Mouse (Mus musculus) embryonic facial prominence, embryonic 11.5 days (tissue): ENCODE results near the gene B430305J03Rik. TPM values are rescaled to one million over a fixed set of nuclear protein-coding genes. Genes with fewer than 3 reads are reported as not detected.

Source experiments
- ATAC-seq: fragments of 200-750 bp; cut with Nextera tagmentation; replicated peaks from 2 replicates; pipeline ENCODE4 v1.8.0; 2017; ENCODE audit warnings: low read depth; ENCODE audit not compliant: insufficient number of reproducible peaks, low FRiP score, low TSS enrichment
- DNase-seq: peaks from one replicate; pipeline ENCODE4 v3.0.0-alpha.2; 2015; ENCODE audit warnings: low spot score
- H3K27ac ChIP-seq: fragments of 300-500 bp; sonication (generic); replicated peaks from 2 replicates; pipeline ENCODE4 v1.5.1; 2014; ENCODE audit warnings: mild to moderate bottlenecking, low read depth, low read length, control low read depth
- H3K27me3 ChIP-seq: fragments of 300-500 bp; sonication (generic); 2 replicates; pipeline ENCODE4 v1.6.1; 2014; ENCODE audit warnings: mild to moderate bottlenecking, low read length, moderate library complexity, mixed read lengths; ENCODE audit not compliant: control insufficient read depth, insufficient read depth
- H3K36me3 ChIP-seq: fragments of 300-500 bp; sonication (generic); replicated peaks from 2 replicates; pipeline ENCODE4 v1.6.1; 2014; ENCODE audit warnings: low read depth, mild to moderate bottlenecking, low read length, moderate library complexity, mixed read lengths; ENCODE audit not compliant: control insufficient read depth, insufficient read depth
- H3K4me1 ChIP-seq: fragments of 300-500 bp; sonication (generic); 2 replicates; pipeline ENCODE4 v1.6.1; 2014; ENCODE audit warnings: low read length, mixed read lengths; ENCODE audit not compliant: control insufficient read depth, insufficient read depth
- H3K4me2 ChIP-seq: fragments of 300-500 bp; sonication (generic); 2 replicates; pipeline ENCODE4 v1.6.1; 2014; ENCODE audit warnings: low read depth, mild to moderate bottlenecking, control low read depth, low read length, moderate library complexity
- H3K4me3 ChIP-seq: fragments of 300-500 bp; sonication (generic); 2 replicates; pipeline ENCODE4 v1.5.1; 2014; ENCODE audit warnings: low read depth, low read length, control low read depth
- H3K9ac ChIP-seq: fragments of 300-500 bp; sonication (generic); replicated peaks from 2 replicates; pipeline ENCODE4 v1.6.1; 2014; ENCODE audit warnings: mild to moderate bottlenecking, control low read depth, low read length
- H3K9me3 ChIP-seq: fragments of 300-500 bp; sonication (generic); replicated peaks from 2 replicates; pipeline ENCODE4 v1.6.1; 2016; ENCODE audit warnings: mild to moderate bottlenecking, low read length, inconsistent platforms, mixed read lengths; ENCODE audit not compliant: control insufficient read depth
- WGBS: fragments of 180-500 bp; shearing (Covaris S2); extraction: QIAGEN DNeasy Blood & Tissue Kit; methylation state at CpG from one replicate; pipeline ENCODE4 v1.1.7; 2014; 5-methylcytosine and 5-hydroxymethylcytosine counted together
- polyA plus RNA-seq: library from polyadenylated mRNA; unstranded; fragments of >200 nt; fragmentation: Nextera tagmentation; extraction: Ambion mirVana; gene quantifications from 2 replicates; pipeline ENCODE4 v1.2.1, GENCODE M21; 2014

B430305J03Rik gene
- polyA plus RNA-seq, 1 experiment from 2014 or later, result not detected

DNA sequence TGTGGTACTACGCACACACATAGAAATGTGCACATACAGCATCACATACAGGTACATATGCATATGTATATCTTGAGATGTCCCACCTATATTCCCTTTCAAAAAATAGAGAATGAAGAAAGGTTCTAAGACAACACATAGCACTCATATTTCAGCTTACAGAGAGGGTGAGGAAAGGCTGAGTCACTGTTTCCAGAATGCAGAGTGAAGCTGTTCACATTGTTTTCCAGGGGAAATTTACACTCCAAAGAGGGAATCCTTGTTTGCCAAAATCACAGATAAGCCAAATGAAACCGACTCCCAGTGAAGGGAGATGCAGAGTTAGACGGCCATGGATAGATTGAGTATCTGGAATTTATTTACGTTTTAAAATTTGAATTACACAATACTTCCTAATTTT lies 25.8 kb upstream of the B430305J03Rik start:
- no peak overlapping the region for H3K9ac ChIP-seq
- no peaks in the 10 kb centered on the region for H3K36me3 ChIP-seq
- WGBS, result 83% methylated on average over 4 of the region's 4 CpGs
- H3K27ac ChIP-seq, result no peak overlapping the region
- H3K4me2 ChIP-seq, result no peak overlapping the region
- ATAC-seq, result no peak
- no peaks in the 10 kb centered on the region for H3K27me3 ChIP-seq
- H3K4me3 ChIP-seq, result no peak overlapping the region
- H3K9me3 ChIP-seq, result no peaks in the 10 kb centered on the region
- DNase-seq, result no peak
- no peaks in the 10 kb centered on the region for H3K4me1 ChIP-seq

DNA sequence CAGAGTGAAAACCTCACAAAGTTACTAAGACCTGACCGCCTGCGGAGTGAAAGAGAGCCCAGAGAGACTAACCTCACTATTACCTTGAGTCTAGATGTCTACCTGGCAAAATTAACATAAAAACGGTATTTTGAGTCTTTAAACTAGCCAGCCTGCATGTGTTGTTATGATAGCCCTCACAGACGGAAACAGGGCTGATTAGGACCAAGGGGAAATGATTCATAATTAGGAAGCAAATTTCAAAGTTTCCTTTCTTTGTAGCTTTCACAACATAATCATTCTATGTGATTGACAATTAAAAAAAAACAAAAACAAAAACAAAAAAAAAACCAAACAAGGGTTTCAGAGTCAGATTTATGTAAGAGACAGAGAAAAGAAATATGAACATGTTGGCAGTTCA lies 20.6 kb upstream of the B430305J03Rik start:
- H3K27ac ChIP-seq, result no peak overlapping the region
- H3K4me1 ChIP-seq, result no peaks in the 10 kb centered on the region
- H3K27me3 ChIP-seq, result no peaks in the 10 kb centered on the region
- H3K36me3 ChIP-seq, result no peaks in the 10 kb centered on the region
- no peak overlapping the region for H3K4me3 ChIP-seq
- no peak overlapping the region for H3K4me2 ChIP-seq
- no peak overlapping the region for H3K9ac ChIP-seq
- no peaks in the 10 kb centered on the region for H3K9me3 ChIP-seq
- DNase-seq (no peak), ATAC-seq (no peak)
- 68% methylated on average over 4 of the region's 4 CpGs for WGBS

DNA sequence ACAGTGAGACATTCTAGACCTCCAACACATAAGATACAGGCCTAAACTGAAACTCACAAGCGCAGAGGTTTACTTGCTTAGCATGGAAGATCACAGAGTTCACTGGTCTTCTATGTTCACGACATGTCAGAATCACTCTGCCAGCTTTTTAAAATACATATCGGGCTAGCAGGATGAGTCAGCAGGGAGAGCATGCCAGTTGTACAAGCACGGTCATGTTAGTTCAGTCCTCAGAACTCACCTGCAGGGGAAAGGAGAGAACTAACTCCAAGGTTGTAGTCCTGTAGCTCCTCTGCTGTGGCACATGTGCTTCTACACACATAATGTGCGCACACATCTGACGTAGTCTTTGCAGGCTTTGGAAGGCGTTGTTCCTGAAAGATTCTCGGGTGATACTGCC lies 10.2 kb upstream of the B430305J03Rik start:
- H3K4me3 ChIP-seq, result no peak overlapping the region
- ATAC-seq (no peak), DNase-seq (no peak)
- H3K4me1 ChIP-seq, result no peaks in the 10 kb centered on the region
- no peak overlapping the region for H3K27ac ChIP-seq
- H3K9me3 ChIP-seq, result no peaks in the 10 kb centered on the region
- H3K4me2 ChIP-seq, result no peak overlapping the region
- no peak overlapping the region for H3K9ac ChIP-seq
- WGBS, result 96% methylated on average over 8 of the region's 8 CpGs
- H3K27me3 ChIP-seq, result no peaks in the 10 kb centered on the region
- H3K36me3 ChIP-seq, result no peaks in the 10 kb centered on the region

GRCm38 (mm10) chr3:61368446-61368845 lies 2.7 kb upstream of the B430305J03Rik start:
- no peaks in the 10 kb centered on the region for H3K27me3 ChIP-seq
- no peak overlapping the region for H3K27ac ChIP-seq
- no peaks in the 10 kb centered on the region for H3K36me3 ChIP-seq
- H3K4me1 ChIP-seq, result no peaks in the 10 kb centered on the region
- no peak overlapping the region for H3K9ac ChIP-seq
- no peak for ATAC-seq
- WGBS, result 94% methylated on average over 1 of the region's 1 CpGs
- DNase-seq, result no peak
- H3K4me2 ChIP-seq, result no peak overlapping the region
- H3K4me3 ChIP-seq, result no peak overlapping the region
- no peaks in the 10 kb centered on the region for H3K9me3 ChIP-seq

DNA sequence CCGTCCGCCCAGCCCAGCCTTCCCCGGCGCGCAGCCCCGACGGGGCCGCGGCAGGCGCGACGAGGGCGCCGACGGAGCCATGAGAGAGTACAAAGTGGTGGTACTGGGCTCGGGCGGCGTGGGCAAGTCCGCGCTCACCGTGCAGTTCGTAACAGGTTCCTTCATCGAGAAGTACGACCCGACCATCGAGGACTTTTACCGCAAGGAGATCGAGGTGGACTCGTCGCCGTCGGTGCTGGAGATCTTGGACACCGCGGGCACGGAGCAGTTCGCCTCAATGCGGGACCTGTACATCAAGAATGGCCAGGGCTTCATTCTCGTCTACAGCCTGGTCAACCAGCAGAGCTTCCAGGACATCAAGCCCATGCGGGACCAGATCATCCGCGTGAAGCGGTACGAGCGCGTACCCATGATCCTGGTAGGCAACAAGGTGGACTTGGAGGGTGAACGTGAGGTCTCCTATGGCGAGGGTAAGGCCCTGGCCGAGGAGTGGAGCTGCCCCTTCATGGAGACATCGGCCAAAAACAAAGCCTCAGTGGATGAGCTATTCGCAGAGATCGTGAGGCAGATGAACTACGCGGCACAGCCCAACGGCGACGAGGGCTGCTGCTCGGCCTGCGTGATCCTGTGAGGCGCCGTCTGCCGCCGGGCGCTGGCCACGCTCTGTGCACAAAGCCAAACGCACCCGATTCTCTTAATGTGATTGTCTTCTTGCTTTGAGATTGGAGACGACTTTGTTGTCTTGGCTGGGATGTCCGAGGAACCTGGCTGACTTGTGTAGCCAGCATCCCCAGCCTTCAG lies 573 bp downstream of the B430305J03Rik start:
- Histone ChIP-seq H3K27ac (peak overlapping the region; percentile 72; the same call in 1 of the 2 replicates), H3K4me2 (peak overlapping the region; percentile 70), H3K4me1 (no peaks in the 10 kb centered on the region), H3K36me3 (no peaks in the 10 kb centered on the region), H3K9ac (peak overlapping the region; percentile 85), H3K4me3 (peak overlapping the region; percentile 82), H3K9me3 (no peaks in the 10 kb centered on the region), H3K27me3 (no peaks in the 10 kb centered on the region)
- DNase-seq (peak; percentile 46), ATAC-seq (no peak)
- under 1% methylated on average over 68 of the region's 68 CpGs for whole genome bisulfite sequencing

DNA sequence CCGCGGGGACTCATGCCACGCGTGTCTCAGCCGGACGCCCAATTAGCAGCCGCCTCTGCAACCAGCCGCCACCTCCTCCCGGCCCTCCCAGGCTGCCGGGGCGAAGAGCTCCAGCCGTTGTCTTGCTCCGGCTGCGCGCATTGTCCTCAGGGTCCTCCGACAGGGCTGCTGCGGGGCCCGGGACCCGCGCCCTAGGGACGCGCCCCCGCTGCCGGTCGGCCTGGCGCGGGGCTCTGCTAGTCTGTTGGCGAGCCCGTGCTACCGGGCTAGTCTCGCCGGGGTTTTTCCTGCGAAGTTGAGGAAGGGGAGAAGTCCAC lies 1.1 kb downstream of the B430305J03Rik start:
- Histone ChIP-seq H3K4me3 (peak overlapping the region; percentile 82), H3K9me3 (no peaks in the 10 kb centered on the region), H3K4me2 (peak overlapping the region; percentile 70), H3K36me3 (no peaks in the 10 kb centered on the region), H3K27me3 (no peaks in the 10 kb centered on the region), H3K27ac (peak overlapping the region; percentile 72; the same call in 1 of the 2 replicates), H3K4me1 (no peaks in the 10 kb centered on the region), H3K9ac (peak overlapping the region; percentile 85)
- DNase-seq, result no peak
- WGBS, result 0% methylated on average over 30 of the region's 33 CpGs
- ATAC-seq, result peak; percentile 24; the same call in 1 of the 2 replicates

- peak overlapping the region; percentile 70 for H3K4me2 ChIP-seq
- peak overlapping the region; percentile 72 for H3K27ac ChIP-seq
- H3K4me1 ChIP-seq, result no peaks in the 10 kb centered on the region
- DNase-seq, result peak; percentile 94
- H3K27me3 ChIP-seq, result no peaks in the 10 kb centered on the region
- H3K9ac ChIP-seq, result peak overlapping the region; percentile 85
- under 1% methylated on average over 37 of the region's 51 CpGs for WGBS
- H3K4me3 ChIP-seq, result peak overlapping the region; percentile 82
- H3K9me3 ChIP-seq, result no peaks in the 10 kb centered on the region
- ATAC-seq, result peak; percentile 87
- H3K36me3 ChIP-seq, result no peaks in the 10 kb centered on the region
Observed at GRCm38 (mm10) chr3:61363989-61364660, 1.6 kb downstream of the B430305J03Rik start.
